Mouse (Mus musculus) C2C12 (cell line): ENCODE results near the gene Eipr1.

ENCODE experiments used
- CTCF ChIP-seq: IDR thresholded peaks from one replicate; pipeline ENCODE4 v1.5.1; 2011; ENCODE audit not compliant: control insufficient read depth, insufficient read depth, insufficient read length
- MYOD1 ChIP-seq: IDR thresholded peaks from one replicate; pipeline ENCODE4 v1.6.1; 2011; ENCODE audit warnings: low read depth; ENCODE audit not compliant: control insufficient read depth, insufficient read length
- MYOG ChIP-seq: IDR thresholded peaks from one replicate; pipeline ENCODE4 v1.6.1; 2011; ENCODE audit not compliant: control insufficient read depth, insufficient read length; ENCODE audit errors: extremely low read depth
- USF1 ChIP-seq: IDR thresholded peaks from one replicate; pipeline ENCODE4 v1.6.1; 2011; ENCODE audit warnings: low read depth, mild to moderate bottlenecking, control low read depth, moderate library complexity

- TF ChIP-seq CTCF, result no peak
- TF ChIP-seq MYOD1, result no peak
- TF ChIP-seq MYOG, result no peak
- no peak for TF ChIP-seq USF1
Observed at GRCm38 (mm10) chr12:28735293-28735692, 16.3 kb upstream of the Eipr1 start.
